ENCODE assay signal across 13 mouse cellular contexts in genomic region chr3:31328237-31328836, GRCm38 (mm10). TPM values are rescaled to one million over a fixed set of nuclear protein-coding genes. Genes with fewer than 3 reads are reported as not detected.
DNase-seq lines count a peak whose midpoint lies in the region.
"Had no signal": no experiment of that assay in that cellular context is flagged by ENCODE, and none has a peak within 500 bp of the region (broad histone marks: within the 10 kb centered on the region; RNA-seq: fewer than 3 reads in every experiment).

No protein-coding gene starts in this region.

- intact Hi-C loops in left cerebral cortex, postnatal 36 days (cut with DNase I) = loop anchor here (10.0 kb wide), 1 partner anchor 176 kb away; no protein-coding TSS in a partner anchor
- intact Hi-C loops in heart, postnatal 10 days (cut with DNase I) = no loop called here

- peak; percentile 4 for DNase-seq in embryo, embryonic 10.5 days (ENCODE audit: low spot score)
- peak; percentile 40 to 72 for DNase-seq in frontal cortex, adult 2 months (ENCODE audit: extremely low spot score in 1 of 2, low spot score in 1 of 2)
- peak; percentile 86 for DNase-seq in layer of hippocampus, adult 9-11 months
- peak; percentile 59 to 64 for DNase-seq in left cerebral cortex, postnatal 36 days (ENCODE audit: low spot score in 2 of 2)
- DNase-seq in thymus, adult 18-20 months = no peak
- no peak for DNase-seq in heart, postnatal 10 days
- no peak for DNase-seq in thymus, postnatal 25 days
- no peak for DNase-seq in lung, postnatal 14 days
- DNase-seq: cerebellum, adult 2 months; gastrocnemius, adult 2 months; kidney, adult 2 months; liver, embryonic 13.5 days; lung, postnatal 10 days had no signal

RNA-seq across cellular contexts. Expression of gene Slc7a14, which starts 18.2 kb away (rescaled TPM):
- polyA plus RNA-seq in frontal cortex, adult 2 months (2012; rRNA removed) = 13.5 and 16.7 TPM in 2 replicates
- total RNA-seq in left cerebral cortex, postnatal 36 days (2021) = 10 to 100 TPM; 47.9 to 61.0 TPM
- total RNA-seq in heart, postnatal 10 days (2021) = under 1 TPM; 0.10 to 0.14 TPM

Comparison
In these comparisons a context has a peak if more than half of its experiments do, and no peak if none do; other contexts are left out.
1. DNase-seq: peak in embryo, embryonic 10.5 days (single experiment), frontal cortex, adult 2 months (2 of 2), layer of hippocampus, adult 9-11 months (single experiment) and left cerebral cortex, postnatal 36 days (2 of 2); none in thymus, adult 18-20 months (0 of 2), heart, postnatal 10 days (0 of 2), thymus, postnatal 25 days (single experiment) and lung, postnatal 14 days (single experiment).
2. RNA of gene Slc7a14, which starts 18.2 kb away (total RNA-seq): 47.9 to 61.0 TPM in left cerebral cortex, postnatal 36 days; 0.10 to 0.14 TPM in heart, postnatal 10 days; every median in the first group is over 10 times any median in the second.